Mouse (Mus musculus) midbrain, embryonic 12.5 days (tissue): ENCODE results near the gene Asna1. TPM values are rescaled to one million over a fixed set of nuclear protein-coding genes. Genes with fewer than 3 reads are reported as not detected.
A peak's percentile ranks its signal among the peaks of the same experiment; 100 is the strongest.

Source experiments
- ATAC-seq: fragments of 200-750 bp; cut with Nextera tagmentation; 2 replicates; pipeline ENCODE4 v1.8.0; 2017; ENCODE audit warnings: low read depth, moderate TSS enrichment, moderate library complexity; ENCODE audit not compliant: low FRiP score
- H3K27ac ChIP-seq: fragments of 300-500 bp; sonication (generic); replicated peaks from 2 replicates; pipeline ENCODE4 v1.5.1; 2016; ENCODE audit warnings: mild to moderate bottlenecking
- H3K27me3 ChIP-seq: fragments of 300-500 bp; sonication (generic); 2 replicates; pipeline ENCODE4 v1.6.1; 2016; ENCODE audit warnings: mild to moderate bottlenecking
- H3K36me3 ChIP-seq: fragments of 300-500 bp; sonication (generic); 2 replicates; pipeline ENCODE4 v1.6.1; 2016
- H3K4me1 ChIP-seq: fragments of 300-500 bp; sonication (generic); 2 replicates; pipeline ENCODE4 v1.6.1; 2016
- H3K4me2 ChIP-seq: fragments of 300-500 bp; sonication (generic); replicated peaks from 2 replicates; pipeline ENCODE4 v1.6.1; 2016; ENCODE audit warnings: mild to moderate bottlenecking, moderate library complexity
- H3K4me3 ChIP-seq: fragments of 300-500 bp; sonication (generic); 2 replicates; pipeline ENCODE4 v1.5.1; 2016; ENCODE audit warnings: mild to moderate bottlenecking
- H3K9ac ChIP-seq: fragments of 300-500 bp; sonication (generic); replicated peaks from 2 replicates; pipeline ENCODE4 v1.6.1; 2016; ENCODE audit warnings: mild to moderate bottlenecking, moderate library complexity
- H3K9me3 ChIP-seq: fragments of 300-500 bp; sonication (generic); 2 replicates; pipeline ENCODE4 v1.6.1; 2016; ENCODE audit warnings: mild to moderate bottlenecking
- WGBS: fragments of 180-500 bp; shearing (Covaris S2); methylation state at CpG from one replicate; pipeline ENCODE4 v1.1.7; 2016; 5-methylcytosine and 5-hydroxymethylcytosine counted together
- microRNA-seq: library from miRNA; unstranded; fragments of <30 nt; microRNA quantifications from one replicate; pipeline ENCODE4, GENCODE M21; 2017
- polyA plus RNA-seq: library from polyadenylated mRNA; unstranded; fragments of >200 nt; fragmentation: Nextera tagmentation; extraction: Ambion mirVana; gene quantifications from 2 replicates; pipeline ENCODE4 v1.2.1, GENCODE M21; 2016

Asna1 gene
- polyA plus RNA-seq, 1 experiment from 2014 or later, result 146 TPM

DNA sequence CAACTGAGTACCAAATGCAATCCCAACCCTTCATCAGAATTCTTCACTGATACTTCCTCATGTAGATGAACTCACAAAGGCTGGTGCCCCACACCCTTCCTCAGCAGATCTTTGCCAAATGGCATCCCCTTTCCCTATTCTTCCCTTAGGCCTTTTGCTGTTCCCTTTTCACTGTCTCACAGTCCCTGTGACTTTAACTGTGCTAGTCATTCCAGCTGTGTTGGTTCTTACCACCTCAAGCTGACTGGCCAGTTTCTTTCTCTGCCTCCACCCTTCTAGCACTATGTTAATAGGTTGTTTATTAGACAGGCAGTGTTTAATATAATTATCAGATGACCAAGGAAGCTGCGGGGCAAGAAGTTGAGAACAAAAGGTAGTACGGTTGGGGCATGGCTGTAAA is 56.4 kb downstream of the Asna1 start:
- Histone ChIP-seq H3K4me1 (peaks cover 45% of the 10 kb centered on the region), H3K9ac (peak overlapping the region; percentile 93), H3K9me3 (no peaks in the 10 kb centered on the region), H3K36me3 (peaks cover 31% of the 10 kb centered on the region), H3K4me2 (peak overlapping the region; percentile 97), H3K4me3 (peak overlapping the region; percentile 80), H3K27ac (peak overlapping the region; percentile 76), H3K27me3 (no peaks in the 10 kb centered on the region)
- 29% methylated on average over 2 of the region's 2 CpGs for WGBS
- ATAC-seq, result no peak

Small RNAs within 50 kb of the gene (microRNA-seq; reads per million reads assigned to microRNA genes)
- gene Mir7070, result 1.2 reads per million

Other genes with a start within 250 kb of the Asna1 start
- gene Nfix, start 224.9 kb downstream of the Asna1 start, polyA plus RNA-seq, result 6.6 and 8.5 TPM in 2 replicates
- gene Dand5, start 202.5 kb downstream of the Asna1 start, polyA plus RNA-seq, result 5.0 and 6.1 TPM in 2 replicates
- 36.1 and 36.6 TPM in 2 replicates for gene Gadd45gip1, start 193.8 kb downstream of the Asna1 start, polyA plus RNA-seq
- gene Rad23a, start 184.6 kb downstream of the Asna1 start, polyA plus RNA-seq, result 104 and 110 TPM in 2 replicates
- 640 and 681 TPM in 2 replicates for gene Calr, start 178.3 kb downstream of the Asna1 start, polyA plus RNA-seq
- 105 and 113 TPM in 2 replicates for gene Farsa, start 168.3 kb downstream of the Asna1 start, polyA plus RNA-seq
- 42.1 and 44.9 TPM in 2 replicates for gene Syce2, start 153.2 kb downstream of the Asna1 start, polyA plus RNA-seq
- 33.1 and 33.9 TPM in 2 replicates for gene Gcdh, start 131.4 kb downstream of the Asna1 start, polyA plus RNA-seq
- gene Klf1, start 123.4 kb downstream of the Asna1 start, polyA plus RNA-seq, result 4.3 and 4.5 TPM in 2 replicates
- 8.9 and 9.4 TPM in 2 replicates for gene Dnase2a, start 116.7 kb downstream of the Asna1 start, polyA plus RNA-seq
- 29.3 and 34.3 TPM in 2 replicates for gene Mast1, start 87.9 kb downstream of the Asna1 start, polyA plus RNA-seq
- gene Rtbdn, start 78.3 kb downstream of the Asna1 start, polyA plus RNA-seq, result 1.3 and 1.7 TPM in 2 replicates
- gene Gm49661, start 55.8 kb downstream of the Asna1 start, polyA plus RNA-seq, result not detected in 2 replicates
- 1,292 and 1,309 TPM in 2 replicates for gene Prdx2, start 55.7 kb downstream of the Asna1 start, polyA plus RNA-seq
- 91.9 and 98.7 TPM in 2 replicates for gene Rnaseh2a, start 55.5 kb downstream of the Asna1 start, polyA plus RNA-seq
- gene Junb, start 46.6 kb downstream of the Asna1 start, polyA plus RNA-seq, result 6.0 and 6.5 TPM in 2 replicates
- 17.7 and 18.7 TPM in 2 replicates for gene Hook2, start 34.7 kb downstream of the Asna1 start, polyA plus RNA-seq
- not detected in 2 replicates for gene Best2, start 10.8 kb downstream of the Asna1 start, polyA plus RNA-seq
- gene Trir, start 1.5 kb upstream of the Asna1 start, polyA plus RNA-seq, result 164 and 178 TPM in 2 replicates
- 42.0 and 45.4 TPM in 2 replicates for gene Tnpo2, start 11.6 kb upstream of the Asna1 start, polyA plus RNA-seq
- 40.7 and 41.6 TPM in 2 replicates for gene Fbxw9, start 34.8 kb upstream of the Asna1 start, polyA plus RNA-seq
- gene Gm5741, start 42.7 kb upstream of the Asna1 start, polyA plus RNA-seq, result 0.92 and 0.94 TPM in 2 replicates
- gene Dhps, start 46.5 kb upstream of the Asna1 start, polyA plus RNA-seq, result 74.7 and 74.8 TPM in 2 replicates
- gene Wdr83os, start 55.5 kb upstream of the Asna1 start, polyA plus RNA-seq, result 114 and 119 TPM in 2 replicates
- gene Wdr83, start 56.0 kb upstream of the Asna1 start, polyA plus RNA-seq, result 46.6 and 54.2 TPM in 2 replicates
- 19.2 and 20.7 TPM in 2 replicates for gene Man2b1, start 58.0 kb upstream of the Asna1 start, polyA plus RNA-seq
- gene Zfp791, start 97.8 kb upstream of the Asna1 start, polyA plus RNA-seq, result 1.6 and 2.4 TPM in 2 replicates
- gene Cks1brt, start 126.6 kb upstream of the Asna1 start, polyA plus RNA-seq, result not detected in 2 replicates
- not detected in 2 replicates for gene Olfr371, start 200.7 kb upstream of the Asna1 start, polyA plus RNA-seq